26 mouse cellular contexts compared by ENCODE assay signal in genomic region chr15:78557693-78558535, GRCm38 (mm10). TPM values are rescaled to one million over a fixed set of nuclear protein-coding genes. Genes with fewer than 3 reads are reported as not detected.
A peak's percentile ranks its signal among the peaks of the same experiment; 100 is the strongest.
DNase-seq lines count a peak whose midpoint lies in the region; ATAC-seq lines count a peak whose summit lies in the region.
"Had no signal": no experiment of that assay in that cellular context is flagged by ENCODE, and none has a peak within 500 bp of the region (broad histone marks: within the 10 kb centered on the region; RNA-seq: fewer than 3 reads in every experiment).

No protein-coding gene starts in this region.

- H3K9ac ChIP-seq in midbrain, embryonic 15.5 days = no peak overlapping the region
- no peak overlapping the region for H3K9ac ChIP-seq in kidney, embryonic 15.5 days
- H3K9ac ChIP-seq: embryonic facial prominence, embryonic 13.5 days; forebrain, postnatal 0 days; heart, embryonic 12.5 days; liver, embryonic 15.5 days; midbrain, embryonic 13.5 days; stomach, embryonic 15.5 days had no signal

- 67% methylated on average over 10 of the region's 10 CpGs for WGBS in midbrain, embryonic 10.5 days
- WGBS in midbrain, embryonic 15.5 days = 70% methylated on average over 10 of the region's 10 CpGs
- 66% methylated on average over 10 of the region's 10 CpGs for WGBS in kidney, embryonic 15.5 days

- H3K27me3 ChIP-seq in midbrain, embryonic 10.5 days (ENCODE audit: low read depth, poor library complexity, severe bottlenecking) = 0 out of 2 replicates have a peak, but pooled peaks cover 6% of the 10 kb centered on the region
- H3K27me3 ChIP-seq in midbrain, embryonic 15.5 days (replicated peaks) = no peaks in the 10 kb centered on the region
- no peaks in the 10 kb centered on the region for H3K27me3 ChIP-seq in kidney, embryonic 15.5 days
- H3K27me3 ChIP-seq: embryonic facial prominence, embryonic 13.5 days; heart, embryonic 12.5 days; liver, embryonic 15.5 days; midbrain, embryonic 13.5 days; stomach, embryonic 15.5 days had no signal

- no peaks in the 10 kb centered on the region for H3K36me3 ChIP-seq in midbrain, embryonic 10.5 days
- H3K36me3 ChIP-seq in midbrain, embryonic 15.5 days (replicated peaks) = no peaks in the 10 kb centered on the region
- H3K36me3 ChIP-seq in kidney, embryonic 15.5 days = no peaks in the 10 kb centered on the region
- H3K36me3 ChIP-seq: embryonic facial prominence, embryonic 13.5 days; heart, embryonic 12.5 days; midbrain, embryonic 13.5 days; stomach, embryonic 15.5 days had no signal

- no peak for ATAC-seq in midbrain, embryonic 15.5 days (replicated peaks)
- ATAC-seq in CD4-positive, CD25-positive, alpha-beta regulatory T cell, adult 4 months = peak; percentile 43
- peak; percentile 37 for ATAC-seq in activated CD4-positive, CD25-positive, alpha-beta regulatory T cell, adult 4 months
- no peak for ATAC-seq in kidney, embryonic 15.5 days (replicated peaks; ENCODE audit: low FRiP score)
- ATAC-seq: forebrain, postnatal 0 days; hindbrain, embryonic 16.5 days; midbrain, embryonic 13.5 days had no signal

- H3K27ac ChIP-seq in midbrain, embryonic 10.5 days (replicated peaks) = peak overlapping the region; percentile 20; the same call in 1 of the 2 replicates
- H3K27ac ChIP-seq in midbrain, embryonic 15.5 days = no peak overlapping the region
- no peak overlapping the region for H3K27ac ChIP-seq in kidney, embryonic 15.5 days
- H3K27ac ChIP-seq: embryonic facial prominence, embryonic 13.5 days; liver, embryonic 15.5 days; macrophage; midbrain, embryonic 13.5 days; stomach, embryonic 15.5 days had no signal

- H3K4me3 ChIP-seq in midbrain, embryonic 10.5 days = no peak overlapping the region
- H3K4me3 ChIP-seq in midbrain, embryonic 15.5 days = no peak overlapping the region
- H3K4me3 ChIP-seq in kidney, embryonic 15.5 days (replicated peaks) = no peak overlapping the region
- H3K4me3 ChIP-seq: embryonic facial prominence, embryonic 13.5 days; heart, embryonic 12.5 days; liver, embryonic 15.5 days; midbrain, embryonic 13.5 days; stomach, embryonic 15.5 days had no signal

- no peak for DNase-seq in midbrain, embryonic 10.5 days (ENCODE audit: low spot score)
- peak; percentile 70 for DNase-seq in naive thymus-derived CD4-positive, alpha-beta T cell, adult 2 months (ENCODE audit: low read depth)
- no peak for DNase-seq in adrenal gland, postnatal 36 days
- DNase-seq: B cell, adult 2 months; cerebellum, adult 11 months; cerebellum, postnatal 14 days; forebrain, postnatal 0 days; heart, postnatal 14 days; kidney, adult 18-20 months; kidney, postnatal 10 days; right cerebral cortex, postnatal 14 days; thymus, adult 2 months had no signal

- no peak overlapping the region for H3K4me2 ChIP-seq in midbrain, embryonic 15.5 days
- no peak overlapping the region for H3K4me2 ChIP-seq in kidney, embryonic 15.5 days
- H3K4me2 ChIP-seq: embryonic facial prominence, embryonic 13.5 days; heart, embryonic 12.5 days; liver, embryonic 15.5 days; midbrain, embryonic 13.5 days; stomach, embryonic 15.5 days had no signal

- peaks cover 17% of the 10 kb centered on the region for H3K4me1 ChIP-seq in midbrain, embryonic 10.5 days
- no peaks in the 10 kb centered on the region for H3K4me1 ChIP-seq in midbrain, embryonic 15.5 days
- H3K4me1 ChIP-seq in kidney, embryonic 15.5 days = peaks cover 19% of the 10 kb centered on the region; the same call in 1 of the 2 replicates
- H3K4me1 ChIP-seq: heart, embryonic 12.5 days; liver, embryonic 15.5 days; midbrain, embryonic 13.5 days; stomach, embryonic 15.5 days had no signal

- H3K9me3 ChIP-seq in midbrain, embryonic 10.5 days (replicated peaks) = no peaks in the 10 kb centered on the region; the same call in 1 of the 2 replicates
- peaks cover under 1% of the 10 kb centered on the region; the same call in 1 of the 2 replicates for H3K9me3 ChIP-seq in midbrain, embryonic 15.5 days
- no peaks in the 10 kb centered on the region; the same call in 1 of the 2 replicates for H3K9me3 ChIP-seq in kidney, embryonic 15.5 days (replicated peaks)
- H3K9me3 ChIP-seq: G1E; liver, embryonic 15.5 days; midbrain, embryonic 13.5 days; stomach, embryonic 15.5 days had no signal

RNA-seq across cellular contexts. Expression of gene Sstr3, which starts 13.4 kb away (rescaled TPM):
- 0.02 TPM in 1 of 2 replicates, not detected in the other for polyA plus RNA-seq in midbrain, embryonic 10.5 days (2016; fragmentation: Nextera tagmentation; extraction: Ambion mirVana)
- 0.31 and 0.56 TPM in 2 replicates for polyA plus RNA-seq in midbrain, embryonic 15.5 days (2015; fragmentation: Nextera tagmentation; extraction: Ambion mirVana)
- not detected for polyA plus RNA-seq in CD4-positive, CD25-positive, alpha-beta regulatory T cell, adult 4 months (2017; shearing (Covaris generic))
- polyA plus RNA-seq in activated CD4-positive, CD25-positive, alpha-beta regulatory T cell, adult 4 months (2017; shearing (Covaris generic)) = not detected
- polyA plus RNA-seq in kidney, embryonic 15.5 days (2015; fragmentation: Nextera tagmentation; extraction: Ambion mirVana) = 0.30 and 0.58 TPM in 2 replicates
- total RNA-seq in adrenal gland, postnatal 36 days (2021) = under 1 TPM; 0.30 to 0.70 TPM
- total RNA-seq: gastrocnemius, adult 18-20 months; granulocyte monocyte progenitor cell, adult 5-6 weeks; heart, postnatal 14 days had no signal
- polyA plus RNA-seq: embryonic facial prominence, embryonic 13.5 days; G1E; liver, embryonic 15.5 days; macrophage had no signal

RNA-seq across cellular contexts. Expression of gene Rac2, which starts 14.7 kb away (rescaled TPM):
- polyA plus RNA-seq in midbrain, embryonic 10.5 days (2016; fragmentation: Nextera tagmentation; extraction: Ambion mirVana) = 9.1 and 9.5 TPM in 2 replicates
- 7.4 and 8.4 TPM in 2 replicates for polyA plus RNA-seq in midbrain, embryonic 15.5 days (2015; fragmentation: Nextera tagmentation; extraction: Ambion mirVana)
- 1,000 to 10,000 TPM; 2,983 to 4,093 TPM for polyA plus RNA-seq in CD4-positive, CD25-positive, alpha-beta regulatory T cell, adult 4 months (2017; shearing (Covaris generic))
- polyA plus RNA-seq in activated CD4-positive, CD25-positive, alpha-beta regulatory T cell, adult 4 months (2017; shearing (Covaris generic)) = 1,000 to 10,000 TPM; 3,019 to 4,069 TPM
- polyA plus RNA-seq in kidney, embryonic 15.5 days (2015; fragmentation: Nextera tagmentation; extraction: Ambion mirVana) = 8.1 and 11.1 TPM in 2 replicates
- 1 to 10 TPM; 3.3 to 3.7 TPM for total RNA-seq in adrenal gland, postnatal 36 days (2021)

RNA-seq across cellular contexts. Expression of gene C1qtnf6, which starts 26.7 kb away (rescaled TPM):
- 10.0 and 11.0 TPM in 2 replicates for polyA plus RNA-seq in midbrain, embryonic 10.5 days (2016; fragmentation: Nextera tagmentation; extraction: Ambion mirVana)
- 6.6 and 7.5 TPM in 2 replicates for polyA plus RNA-seq in midbrain, embryonic 15.5 days (2015; fragmentation: Nextera tagmentation; extraction: Ambion mirVana)
- polyA plus RNA-seq in CD4-positive, CD25-positive, alpha-beta regulatory T cell, adult 4 months (2017; shearing (Covaris generic)) = 10 to 100 TPM; 10.2 to 14.3 TPM
- polyA plus RNA-seq in activated CD4-positive, CD25-positive, alpha-beta regulatory T cell, adult 4 months (2017; shearing (Covaris generic)) = 10 to 100 TPM; 15.5 to 15.9 TPM
- 27.7 and 30.4 TPM in 2 replicates for polyA plus RNA-seq in kidney, embryonic 15.5 days (2015; fragmentation: Nextera tagmentation; extraction: Ambion mirVana)
- total RNA-seq in adrenal gland, postnatal 36 days (2021) = 10 to 100 TPM; 38.1 to 40.7 TPM
- polyA plus RNA-seq: G1E had no signal

RNA-seq across cellular contexts. Expression of gene Cyth4, which starts 38.9 kb away (rescaled TPM):
- 5.9 and 6.7 TPM in 2 replicates for polyA plus RNA-seq in midbrain, embryonic 10.5 days (2016; fragmentation: Nextera tagmentation; extraction: Ambion mirVana)
- polyA plus RNA-seq in midbrain, embryonic 15.5 days (2015; fragmentation: Nextera tagmentation; extraction: Ambion mirVana) = 5.6 and 6.4 TPM in 2 replicates
- polyA plus RNA-seq in CD4-positive, CD25-positive, alpha-beta regulatory T cell, adult 4 months (2017; shearing (Covaris generic)) = 100 to 1,000 TPM; 299 to 603 TPM
- 100 to 1,000 TPM; 197 to 261 TPM for polyA plus RNA-seq in activated CD4-positive, CD25-positive, alpha-beta regulatory T cell, adult 4 months (2017; shearing (Covaris generic))
- polyA plus RNA-seq in kidney, embryonic 15.5 days (2015; fragmentation: Nextera tagmentation; extraction: Ambion mirVana) = 7.1 and 8.1 TPM in 2 replicates
- 10 to 100 TPM in 1 of 2 experiments, 1 to 10 TPM in 1; 6.8 to 10.2 TPM for total RNA-seq in adrenal gland, postnatal 36 days (2021)

Comparison
In these comparisons a context has a peak if more than half of its experiments do, and no peak if none do; other contexts are left out.
1. ATAC-seq: peak in CD4-positive, CD25-positive, alpha-beta regulatory T cell, adult 4 months (single experiment) and activated CD4-positive, CD25-positive, alpha-beta regulatory T cell, adult 4 months (single experiment); none in midbrain, embryonic 15.5 days (single experiment) and kidney, embryonic 15.5 days (single experiment).
2. RNA of gene Rac2, which starts 14.7 kb away (polyA plus RNA-seq): 2,983 to 4,093 TPM in CD4-positive, CD25-positive, alpha-beta regulatory T cell, adult 4 months and 3,019 to 4,069 TPM in activated CD4-positive, CD25-positive, alpha-beta regulatory T cell, adult 4 months; 8.1 to 11.1 TPM in kidney, embryonic 15.5 days, 9.1 to 9.5 TPM in midbrain, embryonic 10.5 days and 7.4 to 8.4 TPM in midbrain, embryonic 15.5 days; every median in the first group is over 100 times any median in the second.